Mouse (Mus musculus) embryonic facial prominence, embryonic 13.5 days (tissue): Measurements from ENCODE around the gene Atg4a-ps. TPM values are rescaled to one million over a fixed set of nuclear protein-coding genes. Genes with fewer than 3 reads are reported as not detected.
"Not testable (repeated sequence)": the region's sequence is repeated elsewhere in the genome, so short reads cannot be mapped to it uniquely, and the experiment has no call there.

Source experiments
- ATAC-seq: fragments of 200-750 bp; cut with Nextera tagmentation; 2 replicates; pipeline ENCODE4 v1.8.0; 2017; ENCODE audit warnings: low read depth; ENCODE audit not compliant: insufficient number of reproducible peaks, insufficient read depth, low FRiP score, low TSS enrichment
- H3K27ac ChIP-seq: fragments of 300-500 bp; sonication (generic); 2 replicates; pipeline ENCODE4 v1.5.1; 2015; ENCODE audit warnings: moderate library complexity, mild to moderate bottlenecking, inconsistent platforms
- H3K27me3 ChIP-seq: fragments of 300-500 bp; sonication (generic); 2 replicates; pipeline ENCODE4 v1.6.1; 2015; ENCODE audit warnings: mild to moderate bottlenecking, inconsistent platforms
- H3K36me3 ChIP-seq: fragments of 300-500 bp; sonication (generic); 2 replicates; pipeline ENCODE4 v1.6.1; 2015; ENCODE audit warnings: mild to moderate bottlenecking, inconsistent platforms
- H3K4me1 ChIP-seq: fragments of 300-500 bp; sonication (generic); 2 replicates; pipeline ENCODE4 v1.6.1; 2015; ENCODE audit warnings: inconsistent platforms
- H3K4me2 ChIP-seq: fragments of 300-500 bp; sonication (generic); 2 replicates; pipeline ENCODE4 v1.6.1; 2015; ENCODE audit warnings: moderate library complexity, mild to moderate bottlenecking, inconsistent platforms
- H3K4me3 ChIP-seq: fragments of 300-500 bp; sonication (generic); 2 replicates; pipeline ENCODE4 v1.5.1; 2015; ENCODE audit warnings: mild to moderate bottlenecking, inconsistent platforms
- H3K9ac ChIP-seq: fragments of 300-500 bp; sonication (generic); 2 replicates; pipeline ENCODE4 v1.6.1; 2015; ENCODE audit warnings: mild to moderate bottlenecking, inconsistent platforms
- H3K9me3 ChIP-seq: fragments of 300-500 bp; sonication (generic); 2 replicates; pipeline ENCODE4 v1.6.1; 2016; ENCODE audit warnings: inconsistent platforms
- WGBS: fragments of 180-500 bp; shearing (Covaris S2); methylation state at CpG from one replicate; pipeline ENCODE4 v1.1.7; 2015; ENCODE audit warnings: mixed read lengths; 5-methylcytosine and 5-hydroxymethylcytosine counted together
- polyA plus RNA-seq: library from polyadenylated mRNA; unstranded; fragments of >200 nt; fragmentation: Nextera tagmentation; extraction: Ambion mirVana; gene quantifications from 2 replicates; pipeline ENCODE4 v1.2.1, GENCODE M21; 2015

Gene Atg4a-ps
- 0.17 and 0.22 TPM in 2 replicates for polyA plus RNA-seq

- ATAC-seq, H3K9me3 ChIP-seq, H3K36me3 ChIP-seq, H3K9ac ChIP-seq, H3K27me3 ChIP-seq, H3K4me1 ChIP-seq, H3K4me3 ChIP-seq, H3K27ac ChIP-seq, H3K4me2 ChIP-seq: not testable (repeated sequence)
- 82% methylated on average over 2 of the region's 2 CpGs for WGBS
Observed at GRCm38 (mm10) chr3:103645968-103646367, at the start of gene Atg4a-ps. Gene Atg4a-ps, minus strand, starts transcription at chr3:103646068.

GRCm38 (mm10) chr3:103695556-103695955 lies 49.7 kb upstream of the Atg4a-ps start:
- no peak for ATAC-seq
- WGBS: 68% methylated on average over 3 of the region's 3 CpGs
- H3K27me3 ChIP-seq: no peaks in the 10 kb centered on the region
- H3K9ac ChIP-seq: no peak overlapping the region
- no peaks in the 10 kb centered on the region for H3K4me1 ChIP-seq
- H3K4me2 ChIP-seq: no peak overlapping the region
- no peak overlapping the region for H3K4me3 ChIP-seq
- no peak overlapping the region for H3K27ac ChIP-seq
- no peaks in the 10 kb centered on the region for H3K9me3 ChIP-seq
- H3K36me3 ChIP-seq: no peaks in the 10 kb centered on the region

- no peaks in the 10 kb centered on the region for H3K4me1 ChIP-seq
- H3K36me3 ChIP-seq: no peaks in the 10 kb centered on the region
- WGBS: 80% methylated on average over 3 of the region's 3 CpGs
- H3K4me2 ChIP-seq: no peak overlapping the region
- no peak for ATAC-seq
- H3K27me3 ChIP-seq: no peaks in the 10 kb centered on the region
- H3K9me3 ChIP-seq: no peaks in the 10 kb centered on the region
- H3K9ac ChIP-seq: no peak overlapping the region
- H3K27ac ChIP-seq: no peak overlapping the region
- no peak overlapping the region for H3K4me3 ChIP-seq
Observed at GRCm38 (mm10) chr3:103690506-103690905, 44.6 kb upstream of the Atg4a-ps start.

GRCm38 (mm10) chr3:103689043-103689442 lies 43.2 kb upstream of the Atg4a-ps start:
- Histone ChIP-seq H3K4me3 (no peak overlapping the region), H3K4me1 (no peaks in the 10 kb centered on the region), H3K9me3 (no peaks in the 10 kb centered on the region), H3K27me3 (peaks cover 7% of the 10 kb centered on the region), H3K36me3 (no peaks in the 10 kb centered on the region), H3K9ac (no peak overlapping the region), H3K4me2 (no peak overlapping the region), H3K27ac (no peak overlapping the region)
- WGBS: 63% methylated on average over 1 of the region's 1 CpGs
- ATAC-seq: 0 out of 2 replicates have a peak, but pooled peaks have one; percentile 37

GRCm38 (mm10) chr3:103683966-103684319 lies 38.1 kb upstream of the Atg4a-ps start:
- Histone ChIP-seq H3K27ac (no peak overlapping the region), H3K36me3 (no peaks in the 10 kb centered on the region), H3K4me3 (no peak overlapping the region), H3K9me3 (no peaks in the 10 kb centered on the region), H3K27me3 (peaks cover 19% of the 10 kb centered on the region), H3K4me2 (no peak overlapping the region), H3K9ac (no peak overlapping the region), H3K4me1 (peaks cover 8% of the 10 kb centered on the region)
- ATAC-seq: no peak
- 25% methylated on average over 5 of the region's 5 CpGs for WGBS

GRCm38 (mm10) chr3:103683234-103683965 lies 37.5 kb upstream of the Atg4a-ps start:
- no peaks in the 10 kb centered on the region for H3K36me3 ChIP-seq
- peak overlapping the region; percentile 43 for H3K4me2 ChIP-seq
- H3K4me1 ChIP-seq: peaks cover 8% of the 10 kb centered on the region
- H3K9me3 ChIP-seq: no peaks in the 10 kb centered on the region
- H3K9ac ChIP-seq: 0 out of 2 replicates have a peak overlapping the region, but pooled peaks have one; percentile 22
- no peak overlapping the region for H3K4me3 ChIP-seq
- H3K27ac ChIP-seq: no peak overlapping the region
- no peak for ATAC-seq
- 3% methylated on average over 21 of the region's 21 CpGs for WGBS
- H3K27me3 ChIP-seq: peaks cover 19% of the 10 kb centered on the region

- Histone ChIP-seq H3K27ac (no peak overlapping the region), H3K27me3 (peaks cover 19% of the 10 kb centered on the region), H3K4me1 (peaks cover 8% of the 10 kb centered on the region), H3K36me3 (no peaks in the 10 kb centered on the region), H3K4me2 (no peak overlapping the region), H3K4me3 (no peak overlapping the region), H3K9me3 (no peaks in the 10 kb centered on the region), H3K9ac (no peak overlapping the region)
- no peak for ATAC-seq
- 52% methylated on average over 4 of the region's 4 CpGs for WGBS
Observed at GRCm38 (mm10) chr3:103682473-103682872, 36.6 kb upstream of the Atg4a-ps start.

GRCm38 (mm10) chr3:103678811-103679210 lies 32.9 kb upstream of the Atg4a-ps start:
- peaks cover 9% of the 10 kb centered on the region for H3K27me3 ChIP-seq
- no peaks in the 10 kb centered on the region for H3K9me3 ChIP-seq
- peaks cover 7% of the 10 kb centered on the region for H3K4me1 ChIP-seq
- ATAC-seq: no peak
- H3K27ac ChIP-seq: no peak overlapping the region
- WGBS: 24% methylated on average over 6 of the region's 6 CpGs
- no peaks in the 10 kb centered on the region for H3K36me3 ChIP-seq
- H3K4me2 ChIP-seq: no peak overlapping the region
- H3K9ac ChIP-seq: no peak overlapping the region
- no peak overlapping the region for H3K4me3 ChIP-seq

GRCm38 (mm10) chr3:103672716-103673115 lies 26.8 kb upstream of the Atg4a-ps start:
- H3K9me3 ChIP-seq: no peaks in the 10 kb centered on the region
- 0 out of 2 replicates have a peak, but pooled peaks cover 2% of the 10 kb centered on the region for H3K4me1 ChIP-seq
- H3K27ac ChIP-seq: no peak overlapping the region
- no peak overlapping the region for H3K9ac ChIP-seq
- no peak overlapping the region for H3K4me3 ChIP-seq
- H3K27me3 ChIP-seq: no peaks in the 10 kb centered on the region; the same call in 1 of the 2 replicates
- no peaks in the 10 kb centered on the region for H3K36me3 ChIP-seq
- 49% methylated on average over 7 of the region's 7 CpGs for WGBS
- H3K4me2 ChIP-seq: no peak overlapping the region
- no peak for ATAC-seq

GRCm38 (mm10) chr3:103672113-103672512 lies 26.2 kb upstream of the Atg4a-ps start:
- no peak overlapping the region for H3K4me3 ChIP-seq
- ATAC-seq: no peak
- H3K9ac ChIP-seq: no peak overlapping the region
- H3K27ac ChIP-seq: no peak overlapping the region
- H3K4me2 ChIP-seq: no peak overlapping the region
- H3K4me1 ChIP-seq: 0 out of 2 replicates have a peak, but pooled peaks cover 2% of the 10 kb centered on the region
- 59% methylated on average over 4 of the region's 4 CpGs for WGBS
- no peaks in the 10 kb centered on the region for H3K36me3 ChIP-seq
- no peaks in the 10 kb centered on the region for H3K9me3 ChIP-seq
- H3K27me3 ChIP-seq: no peaks in the 10 kb centered on the region; the same call in 1 of the 2 replicates

- Histone ChIP-seq H3K4me2 (no peak overlapping the region), H3K36me3 (no peaks in the 10 kb centered on the region), H3K9me3 (no peaks in the 10 kb centered on the region), H3K9ac (no peak overlapping the region), H3K4me3 (no peak overlapping the region), H3K4me1 (peaks cover under 1% of the 10 kb centered on the region; the same call in 1 of the 2 replicates), H3K27ac (no peak overlapping the region), H3K27me3 (no peaks in the 10 kb centered on the region)
- 93% methylated on average over 3 of the region's 3 CpGs for WGBS
- ATAC-seq: no peak
Observed at GRCm38 (mm10) chr3:103663385-103663784, 17.5 kb upstream of the Atg4a-ps start.

- no peak overlapping the region for H3K9ac ChIP-seq
- no peaks in the 10 kb centered on the region for H3K9me3 ChIP-seq
- H3K27ac ChIP-seq: no peak overlapping the region
- H3K36me3 ChIP-seq: no peaks in the 10 kb centered on the region
- H3K4me2 ChIP-seq: no peak overlapping the region
- no peaks in the 10 kb centered on the region for H3K27me3 ChIP-seq
- H3K4me3 ChIP-seq: no peak overlapping the region
- 95% methylated on average over 8 of the region's 8 CpGs for WGBS
- ATAC-seq: no peak
- peaks cover 7% of the 10 kb centered on the region; the same call in 1 of the 2 replicates for H3K4me1 ChIP-seq
Observed at GRCm38 (mm10) chr3:103661714-103662113, 15.8 kb upstream of the Atg4a-ps start.
